Mouse (Mus musculus) forebrain, postnatal 0 days (tissue): Measurements from ENCODE around the gene Rab30. TPM values are rescaled to one million over a fixed set of nuclear protein-coding genes. Genes with fewer than 3 reads are reported as not detected.
"Not testable (repeated sequence)": the region's sequence is repeated elsewhere in the genome, so short reads cannot be mapped to it uniquely, and the experiment has no call there.

Source experiments
- ATAC-seq: fragments of 200-750 bp; cut with Nextera tagmentation; 2 replicates; pipeline ENCODE4 v1.8.0; 2017; ENCODE audit warnings: mild to moderate bottlenecking, moderate library complexity
- DNase-seq: peaks from one replicate; pipeline ENCODE4 v3.0.0-alpha.2; 2015
- H3K27ac ChIP-seq: fragments of 300-500 bp; sonication (generic); 2 replicates; pipeline ENCODE4 v1.5.1; 2014; ENCODE audit warnings: low read depth, mild to moderate bottlenecking, antibody characterized with exemption, low read length, moderate library complexity, mixed read lengths
- H3K27me3 ChIP-seq: fragments of 300-500 bp; sonication (generic); 2 replicates; pipeline ENCODE4 v1.6.1; 2014; ENCODE audit warnings: mild to moderate bottlenecking, low read length, mixed read lengths; ENCODE audit not compliant: insufficient read depth
- H3K36me3 ChIP-seq: fragments of 300-500 bp; sonication (generic); 2 replicates; pipeline ENCODE4 v1.6.1; 2014; ENCODE audit warnings: mild to moderate bottlenecking, moderate library complexity; ENCODE audit not compliant: insufficient read depth
- H3K4me1 ChIP-seq: fragments of 300-500 bp; sonication (generic); 2 replicates; pipeline ENCODE4 v1.6.1; 2014; ENCODE audit warnings: antibody characterized with exemption; ENCODE audit not compliant: insufficient read depth
- H3K4me2 ChIP-seq: fragments of 300-500 bp; sonication (generic); 2 replicates; pipeline ENCODE4 v1.6.1; 2014; ENCODE audit warnings: low read depth, mild to moderate bottlenecking, moderate library complexity
- H3K4me3 ChIP-seq: fragments of 300-500 bp; sonication (generic); 2 replicates; pipeline ENCODE4 v1.5.1; 2014; ENCODE audit warnings: low read depth, low read length, mixed read lengths
- H3K9ac ChIP-seq: fragments of 300-500 bp; sonication (generic); 2 replicates; pipeline ENCODE4 v1.6.1; 2014; ENCODE audit warnings: mild to moderate bottlenecking
- H3K9me3 ChIP-seq: fragments of 300-500 bp; sonication (generic); 2 replicates; pipeline ENCODE4 v1.6.1; 2016; ENCODE audit warnings: low read length
- CTCF ChIP-seq: sonication (generic); IDR thresholded peaks from 2 replicates; pipeline ENCODE4 v1.5.1; 2016; ENCODE audit warnings: antibody characterized with exemption, control low read depth, low read depth
- WGBS: fragments of 180-500 bp; shearing (Covaris S2); extraction: QIAGEN DNeasy Blood & Tissue Kit; methylation state at CpG from one replicate; pipeline ENCODE4 v1.1.7; 2014; 5-methylcytosine and 5-hydroxymethylcytosine counted together
- polyA plus RNA-seq: library from polyadenylated mRNA; unstranded; fragments of >200 nt; fragmentation: Nextera tagmentation; extraction: Ambion mirVana; gene quantifications from 2 replicates; pipeline ENCODE4 v1.2.1, GENCODE M21; 2015
- total RNA-seq: library from RNA; depleted of rRNA; stranded (reverse); fragments of >200 nt; gene quantifications from 2 replicates; pipeline ENCODE4 v1.2.3, GENCODE M21; 2014

The Rab30 gene
- total and polyA plus RNA-seq, 2 experiments from 2014 or later: 14.7 to 36.1 TPM

DNA sequence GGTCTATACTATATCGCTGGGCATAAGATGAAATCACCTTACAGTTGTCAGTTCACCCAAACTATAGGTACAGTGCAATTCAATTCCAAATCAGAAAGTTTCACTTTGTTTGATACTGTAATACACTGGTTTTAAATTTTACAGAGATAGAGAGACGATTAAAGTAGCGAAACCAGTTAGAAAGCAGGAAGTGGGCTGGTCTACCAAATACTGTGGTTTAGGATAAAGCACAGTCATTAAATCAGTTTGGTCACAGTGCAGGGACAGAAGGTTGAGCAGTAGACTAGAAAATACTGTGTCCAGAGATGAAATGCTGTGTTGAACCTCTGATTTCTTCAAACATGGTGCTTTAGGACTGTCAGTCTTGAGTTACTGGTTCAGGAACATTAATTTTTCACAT is 29.8 kb upstream of the Rab30 start:
- Histone ChIP-seq H3K4me3 (no peak overlapping the region), H3K4me1 (no peaks in the 10 kb centered on the region), H3K27ac (no peak overlapping the region), H3K4me2 (no peak overlapping the region), H3K36me3 (no peaks in the 10 kb centered on the region), H3K9ac (no peak overlapping the region), H3K27me3 (no peaks in the 10 kb centered on the region), H3K9me3 (no peaks in the 10 kb centered on the region)
- DNase-seq (no peak), ATAC-seq (no peak)
- TF ChIP-seq CTCF: no peak
- 91% methylated on average over 3 of the region's 3 CpGs for WGBS

DNA sequence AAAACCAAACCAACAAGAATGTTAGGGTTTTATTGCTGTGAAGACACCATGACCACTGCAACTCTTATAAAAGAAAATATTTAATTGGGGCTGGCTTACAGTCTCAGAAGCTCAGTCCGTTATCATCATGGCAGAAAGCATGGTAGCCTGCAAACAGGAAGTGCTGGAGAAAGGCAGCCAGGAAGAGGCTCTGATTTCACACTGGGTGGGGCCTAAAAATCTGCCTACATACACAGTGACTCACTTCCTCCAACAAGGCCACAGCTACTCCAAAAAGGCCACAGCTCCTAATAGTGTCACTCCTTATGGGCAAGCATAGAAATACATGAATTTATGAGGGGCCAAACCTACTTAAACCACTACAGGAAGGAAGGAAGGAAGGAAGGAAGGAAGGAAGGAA is 26.3 kb upstream of the Rab30 start:
- TF ChIP-seq CTCF: no peak
- no peak for ATAC-seq

DNA sequence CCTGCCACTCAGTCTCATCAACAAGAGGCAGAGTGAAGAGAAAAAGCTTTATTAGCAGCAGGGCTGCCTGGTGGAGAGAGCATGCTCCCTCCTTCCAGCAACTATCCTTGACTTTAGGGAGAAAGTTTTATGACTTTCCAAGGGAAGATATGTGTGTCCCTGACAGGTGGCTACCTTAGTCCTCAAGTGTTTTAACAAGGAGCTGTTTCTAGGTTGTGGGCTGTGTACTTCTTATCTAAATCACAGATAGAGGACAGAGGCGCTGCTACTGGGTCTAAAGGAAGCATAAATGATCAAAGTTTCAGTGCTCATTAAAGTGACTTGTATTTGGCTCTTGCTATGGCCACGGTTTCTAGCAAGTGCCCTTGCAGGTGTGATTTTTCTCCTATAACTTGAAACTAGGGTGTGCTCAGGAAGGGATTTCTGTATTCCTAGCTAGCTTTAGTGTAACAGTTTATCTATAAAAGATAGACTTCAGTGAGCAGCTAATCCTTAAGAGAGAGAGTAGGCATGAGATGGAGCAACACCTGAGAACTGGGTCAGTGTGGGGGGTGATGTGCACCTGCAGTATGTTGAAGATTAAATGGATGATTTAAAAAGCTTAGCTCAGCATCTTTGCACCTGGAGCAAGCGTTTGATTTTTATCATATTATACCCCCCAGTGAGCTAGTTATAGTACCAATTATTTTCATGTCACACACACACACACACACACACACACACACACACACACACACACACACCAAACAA is 21.1 kb upstream of the Rab30 start:
- H3K27ac ChIP-seq: no peak overlapping the region
- DNase-seq (no peak), ATAC-seq (no peak)
- TF ChIP-seq CTCF: no peak
- no peaks in the 10 kb centered on the region for H3K27me3 ChIP-seq
- WGBS: 76% methylated on average over 3 of the region's 3 CpGs
- H3K9me3 ChIP-seq: no peaks in the 10 kb centered on the region
- no peaks in the 10 kb centered on the region for H3K4me1 ChIP-seq
- H3K36me3 ChIP-seq: no peaks in the 10 kb centered on the region
- no peak overlapping the region for H3K9ac ChIP-seq
- no peak overlapping the region for H3K4me2 ChIP-seq
- H3K4me3 ChIP-seq: no peak overlapping the region

More for the DNA sequence above, 26.3 kb upstream of the Rab30 start:
- no peaks in the 10 kb centered on the region for H3K4me1 ChIP-seq
- no peaks in the 10 kb centered on the region for H3K9me3 ChIP-seq
- no peaks in the 10 kb centered on the region for H3K27me3 ChIP-seq
- no peak overlapping the region for H3K4me2 ChIP-seq
- no peak for DNase-seq
- H3K4me3 ChIP-seq: no peak overlapping the region
- no peaks in the 10 kb centered on the region for H3K36me3 ChIP-seq
- H3K27ac ChIP-seq: no peak overlapping the region
- no peak overlapping the region for H3K9ac ChIP-seq
- 92% methylated on average over 1 of the region's 1 CpGs for WGBS

DNA sequence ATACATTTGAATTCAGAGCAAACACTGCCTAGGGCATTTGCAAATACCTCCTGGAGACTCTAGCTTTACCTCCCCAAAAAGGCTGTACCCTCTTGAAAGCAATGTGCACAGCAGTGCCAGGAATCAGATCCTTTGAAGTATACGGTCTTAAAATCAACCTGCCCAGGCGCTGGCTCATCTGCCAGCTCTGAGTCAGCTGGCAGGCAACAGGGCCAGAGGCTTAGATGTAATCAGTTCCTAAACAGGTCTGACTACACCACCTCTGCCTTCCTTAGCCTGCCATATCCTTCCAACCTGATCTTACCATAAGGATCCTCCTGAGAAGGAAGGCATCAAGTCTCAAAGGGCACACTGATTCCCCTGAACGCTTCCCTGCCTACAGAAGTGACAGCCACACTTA is 17.7 kb upstream of the Rab30 start:
- H3K27ac ChIP-seq: no peak overlapping the region
- no peak overlapping the region for H3K4me2 ChIP-seq
- no peak for TF ChIP-seq CTCF
- no peak overlapping the region for H3K9ac ChIP-seq
- no peaks in the 10 kb centered on the region for H3K27me3 ChIP-seq
- H3K9me3 ChIP-seq: no peaks in the 10 kb centered on the region
- DNase-seq (no peak), ATAC-seq (no peak)
- no peak overlapping the region for H3K4me3 ChIP-seq
- 25% methylated on average over 3 of the region's 3 CpGs for WGBS
- H3K4me1 ChIP-seq: no peaks in the 10 kb centered on the region
- no peaks in the 10 kb centered on the region for H3K36me3 ChIP-seq

DNA sequence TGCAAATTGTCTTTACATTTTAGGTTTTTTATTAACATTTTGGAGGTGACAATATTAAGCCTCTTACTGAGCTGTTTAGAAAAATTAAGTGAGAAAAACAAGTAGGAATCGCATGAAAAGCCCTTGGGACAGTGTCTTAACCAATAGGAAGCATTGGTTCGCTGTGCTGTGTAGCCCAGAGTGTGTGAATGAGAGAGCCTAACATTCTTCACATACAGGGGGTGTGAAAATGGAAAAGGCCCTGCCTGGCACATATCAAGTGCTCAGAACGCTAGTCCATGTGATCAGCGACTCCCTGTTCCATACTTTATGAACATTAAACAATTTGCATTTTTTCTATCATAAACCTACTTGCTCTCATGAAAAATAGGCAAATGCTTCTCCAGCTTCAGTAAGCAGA is 17.1 kb upstream of the Rab30 start:
- Histone ChIP-seq H3K4me3 (no peak overlapping the region), H3K4me1 (no peaks in the 10 kb centered on the region), H3K9ac (no peak overlapping the region), H3K27me3 (no peaks in the 10 kb centered on the region), H3K36me3 (no peaks in the 10 kb centered on the region), H3K4me2 (no peak overlapping the region), H3K9me3 (no peaks in the 10 kb centered on the region), H3K27ac (no peak overlapping the region)
- ATAC-seq: no peak
- DNase-seq: no peak
- 76% methylated on average over 4 of the region's 4 CpGs for WGBS
- no peak for TF ChIP-seq CTCF

DNA sequence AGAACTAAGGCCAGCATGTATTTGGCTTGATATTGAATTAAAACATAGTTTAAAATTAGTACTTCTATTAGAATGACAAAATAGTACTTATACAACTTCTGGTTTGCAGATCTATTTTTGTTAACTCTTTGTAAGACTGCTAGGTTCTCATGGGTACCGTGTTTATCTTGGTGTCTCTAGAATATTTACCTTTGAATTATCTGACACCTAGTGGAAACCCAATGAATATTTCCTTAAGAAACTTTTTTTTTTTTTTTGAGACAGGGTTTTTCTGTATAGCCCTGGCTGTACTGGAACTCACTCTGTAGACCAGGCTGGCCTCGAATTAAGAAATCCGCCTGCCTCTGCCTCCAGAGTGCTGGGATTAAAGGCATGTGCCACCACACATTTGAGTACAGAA is 11.8 kb upstream of the Rab30 start:
- not testable (repeated sequence) for H3K27me3 ChIP-seq, H3K4me3 ChIP-seq, H3K4me1 ChIP-seq, H3K9me3 ChIP-seq, H3K9ac ChIP-seq, H3K36me3 ChIP-seq, H3K4me2 ChIP-seq, H3K27ac ChIP-seq, DNase-seq
- peak; percentile 12; the same call in 1 of the 2 replicates for ATAC-seq
- 81% methylated on average over 3 of the region's 3 CpGs for WGBS

DNA sequence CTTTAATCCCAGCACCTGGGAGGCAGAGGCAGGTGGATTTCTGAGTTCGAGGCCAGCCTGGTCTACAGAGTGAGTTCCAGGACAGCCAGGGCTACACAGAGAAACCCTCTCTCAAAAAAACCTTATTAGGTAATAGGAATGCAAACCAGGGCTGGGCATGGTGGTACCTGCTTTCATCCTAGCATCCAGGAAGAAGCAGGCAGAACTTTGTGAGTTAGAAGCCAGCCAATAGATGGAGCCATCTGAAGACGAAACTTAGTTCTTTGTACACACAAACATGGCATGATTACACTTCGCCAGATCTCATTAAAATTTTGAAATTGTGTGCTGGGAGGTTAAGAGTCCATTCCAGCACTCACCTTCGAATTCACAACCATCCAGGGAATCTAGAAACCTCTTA is 10.9 kb upstream of the Rab30 start:
- H3K27ac ChIP-seq: no peak overlapping the region
- no peaks in the 10 kb centered on the region for H3K36me3 ChIP-seq
- TF ChIP-seq CTCF: peak; percentile 13; the same call in 1 of the 2 replicates
- no peaks in the 10 kb centered on the region for H3K4me1 ChIP-seq
- 72% methylated on average over 4 of the region's 4 CpGs for WGBS
- no peak for ATAC-seq
- H3K27me3 ChIP-seq: no peaks in the 10 kb centered on the region
- no peak overlapping the region for H3K4me3 ChIP-seq
- H3K4me2 ChIP-seq: no peak overlapping the region
- DNase-seq: no peak
- no peak overlapping the region for H3K9ac ChIP-seq
- H3K9me3 ChIP-seq: no peaks in the 10 kb centered on the region
